Mouse (Mus musculus) brain, adult 2 months (tissue): ENCODE results near the gene Olfr1199.

Experiments
- DNase-seq: peaks from one replicate; pipeline ENCODE4 v3.0.0; 2011; ENCODE audit warnings: low read depth, low spot score

Olfr1199 gene

DNA sequence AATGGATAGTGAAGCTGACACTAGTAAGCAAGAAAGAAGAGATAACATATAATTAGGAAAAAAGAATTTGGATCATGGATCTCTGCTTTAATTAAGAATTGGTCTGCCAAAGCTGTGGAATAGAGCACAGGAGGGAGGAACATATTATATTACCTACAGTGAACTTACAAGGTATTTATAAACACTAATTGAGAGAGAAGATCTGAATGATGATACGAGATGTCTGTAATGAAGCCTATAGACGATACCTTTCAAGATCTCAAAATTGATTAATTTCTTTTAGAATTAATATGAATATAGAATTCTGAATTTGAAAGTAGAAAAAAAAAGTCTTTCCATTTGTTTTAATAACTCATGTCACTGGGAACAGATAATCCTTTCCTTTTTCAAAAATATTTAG, at the start of gene Olfr1199:
Olfr1199 (minus strand) TSS at position 101 of the 400 bp plus-strand sequence.
- DNase-seq: no peak

DNA sequence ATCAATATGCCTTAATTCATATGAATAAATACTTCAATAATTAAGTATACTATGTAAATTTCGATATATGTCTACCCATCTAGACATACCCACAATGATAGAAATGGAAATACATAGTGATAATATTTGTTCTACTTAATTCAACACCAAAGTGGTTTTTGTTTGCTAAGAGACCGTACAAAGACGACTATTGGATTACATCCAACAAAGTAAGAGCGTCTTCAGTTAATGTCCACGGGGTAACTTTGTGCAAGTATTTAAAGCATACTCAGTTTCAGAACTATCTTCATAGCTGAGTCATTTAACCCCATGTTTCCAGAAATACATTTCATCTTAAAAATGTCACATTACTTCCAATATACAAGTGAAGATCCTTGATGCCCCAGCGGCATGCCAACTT, 32.5 kb upstream of the Olfr1199 start, which contains the start of gene Olfr1201:
Olfr1201 (plus strand) TSS at position 301 of the 400 bp plus-strand sequence.
- DNase-seq: no peak

DNA sequence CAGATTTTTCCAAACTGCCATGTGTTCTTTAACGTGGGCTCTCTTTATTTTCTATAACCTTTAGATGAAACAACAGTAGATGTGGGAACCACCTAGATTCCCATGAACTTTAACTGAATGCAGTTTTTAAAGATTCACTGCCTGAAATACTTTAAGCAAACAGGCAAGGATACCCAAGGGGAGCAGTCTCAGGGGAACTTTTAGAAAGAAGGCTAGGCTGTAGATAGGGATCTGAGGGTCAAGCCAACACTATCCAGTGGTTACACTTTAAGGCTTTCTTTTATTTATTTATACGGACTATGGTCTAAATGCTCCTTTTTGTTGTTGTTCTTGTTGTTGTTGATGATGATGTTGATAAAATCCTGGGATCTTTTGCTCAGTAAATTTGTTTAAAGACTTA, 10.1 kb upstream of the Olfr1199 start, which contains the start of gene Olfr1200:
Olfr1200 (minus strand) TSS at position 101 of the 400 bp plus-strand sequence.
- DNase-seq: no peak

DNA sequence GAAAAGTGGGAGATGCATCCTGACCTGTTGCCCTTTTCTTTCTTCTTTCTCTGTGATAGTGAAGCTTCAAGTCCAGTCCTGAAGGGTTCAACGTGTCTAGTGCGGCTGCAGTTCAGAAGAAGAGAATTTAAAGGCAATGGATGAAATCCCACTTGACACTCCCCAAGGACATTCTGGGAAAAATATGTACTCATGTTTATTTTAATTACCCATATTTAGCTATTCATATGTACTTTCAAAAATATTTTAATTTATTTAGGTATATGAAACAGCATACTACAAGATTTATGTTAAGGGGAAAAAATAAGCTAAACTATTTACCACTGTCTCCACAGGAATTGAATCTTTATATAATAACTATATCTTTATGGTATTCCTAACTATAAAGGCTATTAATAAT, 9.0 kb downstream of the Olfr1199 start, which contains the start of gene Olfr1198:
Olfr1198 (minus strand) TSS at position 101 of the 400 bp plus-strand sequence.
- DNase-seq: no peak

DNA sequence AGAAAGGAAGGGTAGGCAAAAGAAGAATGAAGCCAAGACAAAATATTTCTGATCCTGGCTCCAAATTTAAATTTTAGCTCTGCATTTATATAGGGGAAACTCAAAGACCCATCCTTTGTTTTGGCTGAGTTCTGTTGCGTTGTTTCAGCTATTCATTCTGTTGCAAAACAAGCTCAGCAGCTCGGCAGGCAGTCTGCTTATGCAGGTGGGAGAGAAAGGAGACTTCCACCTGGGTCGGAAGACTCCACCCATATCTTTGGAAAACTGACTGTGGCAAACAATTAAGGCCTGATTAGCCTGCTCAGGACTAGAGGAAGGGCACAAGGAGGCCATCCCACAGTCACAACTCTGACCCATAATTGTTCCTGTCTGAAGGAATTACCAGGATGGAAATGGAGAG, 16.9 kb downstream of the Olfr1199 start:
- no peak for DNase-seq

DNA sequence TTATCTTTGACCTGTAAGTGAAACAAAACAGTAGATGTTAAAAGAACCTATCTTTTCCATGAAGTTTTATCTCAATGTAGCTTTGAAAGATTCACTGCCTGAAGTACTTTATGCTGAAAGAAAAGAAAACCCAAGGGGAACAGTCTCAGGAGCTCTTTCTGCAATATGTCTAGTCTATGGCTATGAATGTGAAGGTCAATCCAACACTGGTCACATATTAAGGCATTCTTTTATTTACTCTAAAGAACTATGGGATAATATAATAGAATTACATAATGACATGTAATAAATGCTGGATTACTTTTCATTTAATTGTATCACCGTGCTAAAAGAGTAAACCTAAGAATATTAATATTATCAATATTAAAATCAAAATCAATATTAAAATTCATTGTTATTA, 28.0 kb downstream of the Olfr1199 start, which contains the start of gene Olfr1197:
Olfr1197 (minus strand) TSS at position 101 of the 400 bp plus-strand sequence.
- no peak for DNase-seq

DNA sequence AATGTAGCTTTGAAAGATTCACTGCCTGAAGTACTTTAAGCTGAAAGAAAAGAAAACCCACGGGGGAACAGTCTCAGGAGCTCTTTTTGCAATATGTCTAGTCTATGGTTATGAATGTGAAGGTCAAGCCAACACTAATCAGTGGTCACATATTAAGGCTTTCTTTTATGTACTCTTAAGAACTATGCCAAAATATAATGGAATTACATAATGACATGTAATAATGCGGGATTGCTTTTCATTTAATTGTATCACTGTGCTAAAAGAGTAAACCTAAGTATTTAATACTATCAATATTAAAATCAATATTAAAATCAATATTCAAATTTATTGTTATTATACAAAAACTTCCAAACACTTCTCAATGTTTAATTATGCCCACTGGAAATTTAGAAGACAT, 55.8 kb downstream of the Olfr1199 start, which contains the start of gene Olfr1196:
Olfr1196 (minus strand) TSS at position 101 of the 400 bp plus-strand sequence.
- no peak for DNase-seq
